Mouse (Mus musculus) adrenal gland, adult (tissue): ENCODE measurements around the gene Gm3020.
"Not testable (repeated sequence)": the region's sequence is repeated elsewhere in the genome, so short reads cannot be mapped to it uniquely, and the experiment has no call there.

Experiments used
- DNase-seq, 2 experiments: peaks; one replicate each; pipeline ENCODE4 v3.0.0; 2022 to 2023; ENCODE audit warnings: low spot score in 1 of 2; ENCODE audit not compliant: inconsistent age in 2 of 2

The Gm3020 gene

GRCm38 (mm10) chr14:3651730-3652129 is at the start of gene Gm3020:
Gm3020 (plus strand) TSS chr14:3652030.
- not testable (repeated sequence) for DNase-seq

- not testable (repeated sequence) for DNase-seq
Measured at GRCm38 (mm10) chr14:3634212-3634611, 17.6 kb upstream of the Gm3020 start, which contains the start of gene Gm3012. Gm3012 (plus strand) TSS chr14:3634512.

GRCm38 (mm10) chr14:3688483-3688882 is 36.7 kb downstream of the Gm3020 start, which contains the start of gene Gm3043:
Gm3043 (plus strand) TSS chr14:3688783.
- not testable (repeated sequence) for DNase-seq
